Mouse (Mus musculus) cerebellum, adult 2 months (tissue): ENCODE results near the gene Suds3.

Experiments used
- CTCF ChIP-seq: fragments of 200-500 bp; IDR thresholded peaks from 2 replicates; pipeline ENCODE4 v1.5.1; 2011; ENCODE audit warnings: low read depth, mild to moderate bottlenecking, control low read depth, low read length, moderate library complexity, borderline replicate concordance; ENCODE audit not compliant: insufficient read depth
- POLR2A ChIP-seq: fragments of 200-500 bp; IDR thresholded peaks from 2 replicates; pipeline ENCODE4 v1.6.1; 2011; ENCODE audit warnings: low read length, control low read depth, borderline replicate concordance; ENCODE audit not compliant: insufficient read depth

- TF ChIP-seq CTCF (no peak), POLR2A (no peak)
These were observed 20.0 kb upstream of the Suds3 start for GRCm38 (mm10) chr5:117135869-117136268.
